Mouse (Mus musculus) E14TG2a.4 (cell line): ENCODE measurements around the gene Aldh5a1.
A peak's percentile ranks its signal among the peaks of the same experiment; 100 is the strongest.

ENCODE experiments used
- H3K27me3 ChIP-seq: 2 replicates; pipeline ENCODE4 v1.6.1; 2014; ENCODE audit warnings: low read length, control low read depth; ENCODE audit not compliant: insufficient read depth
- H3K36me3 ChIP-seq: 2 replicates; pipeline ENCODE4 v1.6.1; 2014; ENCODE audit warnings: low read length, control low read depth; ENCODE audit not compliant: insufficient read depth
- H3K4me1 ChIP-seq: replicated peaks from 2 replicates; pipeline ENCODE4 v1.6.1; 2014; ENCODE audit warnings: low read depth, low read length, control low read depth
- H3K4me3 ChIP-seq: replicated peaks from 2 replicates; pipeline ENCODE4 v1.5.1; 2014; ENCODE audit warnings: mild to moderate bottlenecking, low read length
- H3K9me3 ChIP-seq: 2 replicates; pipeline ENCODE4 v1.6.1; 2014; ENCODE audit warnings: low read length, control low read depth
- CTCF ChIP-seq: conservative IDR thresholded peaks from 2 replicates; pipeline ENCODE4 v1.5.1; 2014; ENCODE audit warnings: low read length
- NANOG ChIP-seq: IDR thresholded peaks from 2 replicates; pipeline ENCODE4 v1.6.1; 2014; ENCODE audit warnings: borderline replicate concordance, low read length, mixed read lengths
- POU5F1 ChIP-seq: IDR thresholded peaks from 2 replicates; pipeline ENCODE4 v1.6.1; 2014; ENCODE audit warnings: low read length, borderline replicate concordance

The Aldh5a1 gene

GRCm38 (mm10) chr13:24901916-24902315, 35.5 kb downstream of the Aldh5a1 start:
- TF ChIP-seq NANOG (peak; percentile 18; the same call in 1 of the 2 replicates), POU5F1 (no peak), CTCF (no peak)
- 0 out of 2 replicates have a peak, but pooled peaks cover 5% of the 10 kb centered on the region for H3K9me3 ChIP-seq
- H3K4me3 ChIP-seq = no peak overlapping the region

GRCm38 (mm10) chr13:24893880-24894279, 43.6 kb downstream of the Aldh5a1 start:
- no peaks in the 10 kb centered on the region for H3K36me3 ChIP-seq
- TF ChIP-seq POU5F1 (no peak), CTCF (no peak), NANOG (no peak)
- H3K27me3 ChIP-seq = no peaks in the 10 kb centered on the region
- no peaks in the 10 kb centered on the region for H3K4me1 ChIP-seq
- no peak overlapping the region for H3K4me3 ChIP-seq
- H3K9me3 ChIP-seq = peaks cover 3% of the 10 kb centered on the region; the same call in 1 of the 2 replicates

More at GRCm38 (mm10) chr13:24901916-24902315, 35.5 kb downstream of the Aldh5a1 start:
- Histone ChIP-seq H3K27me3 (0 out of 2 replicates have a peak, but pooled peaks cover 3% of the 10 kb centered on the region), H3K36me3 (no peaks in the 10 kb centered on the region), H3K4me1 (peaks cover 37% of the 10 kb centered on the region)

- Histone ChIP-seq H3K4me3 (no peak overlapping the region), H3K36me3 (no peaks in the 10 kb centered on the region), H3K9me3 (peaks cover 3% of the 10 kb centered on the region; the same call in 1 of the 2 replicates), H3K4me1 (no peaks in the 10 kb centered on the region), H3K27me3 (no peaks in the 10 kb centered on the region)
- no peak for TF ChIP-seq NANOG
Measured at GRCm38 (mm10) chr13:24892516-24892915, 44.9 kb downstream of the Aldh5a1 start.

GRCm38 (mm10) chr13:24889554-24889953, 47.9 kb downstream of the Aldh5a1 start:
- Histone ChIP-seq H3K4me3 (no peak overlapping the region), H3K4me1 (no peaks in the 10 kb centered on the region), H3K36me3 (no peaks in the 10 kb centered on the region), H3K9me3 (peaks cover 7% of the 10 kb centered on the region; the same call in 1 of the 2 replicates), H3K27me3 (no peaks in the 10 kb centered on the region)
- no peak for TF ChIP-seq CTCF
- no peak for TF ChIP-seq POU5F1
- no peak for TF ChIP-seq NANOG

GRCm38 (mm10) chr13:24882411-24882810, 55.0 kb downstream of the Aldh5a1 start:
- Histone ChIP-seq H3K9me3 (peaks cover 9% of the 10 kb centered on the region), H3K4me3 (no peak overlapping the region), H3K4me1 (no peaks in the 10 kb centered on the region; the same call in 1 of the 2 replicates), H3K36me3 (no peaks in the 10 kb centered on the region), H3K27me3 (no peaks in the 10 kb centered on the region)
- no peak for TF ChIP-seq CTCF
- TF ChIP-seq POU5F1 = no peak
- TF ChIP-seq NANOG = no peak

- no peaks in the 10 kb centered on the region; the same call in 1 of the 2 replicates for H3K4me1 ChIP-seq
- H3K27me3 ChIP-seq = no peaks in the 10 kb centered on the region
- TF ChIP-seq POU5F1 (no peak), NANOG (no peak), CTCF (no peak)
- no peaks in the 10 kb centered on the region for H3K36me3 ChIP-seq
- no peak overlapping the region for H3K4me3 ChIP-seq
- H3K9me3 ChIP-seq = peaks cover 9% of the 10 kb centered on the region
Measured at GRCm38 (mm10) chr13:24880704-24881103, 56.8 kb downstream of the Aldh5a1 start.

GRCm38 (mm10) chr13:24880208-24880607, 57.3 kb downstream of the Aldh5a1 start:
- Histone ChIP-seq H3K4me1 (no peaks in the 10 kb centered on the region; the same call in 1 of the 2 replicates), H3K4me3 (no peak overlapping the region), H3K9me3 (peaks cover 9% of the 10 kb centered on the region), H3K36me3 (no peaks in the 10 kb centered on the region), H3K27me3 (no peaks in the 10 kb centered on the region)
- no peak for TF ChIP-seq CTCF
- TF ChIP-seq POU5F1 = no peak
- no peak for TF ChIP-seq NANOG

GRCm38 (mm10) chr13:24879359-24880040, 58.0 kb downstream of the Aldh5a1 start:
- TF ChIP-seq POU5F1 = no peak
- Histone ChIP-seq H3K27me3 (no peaks in the 10 kb centered on the region), H3K36me3 (no peaks in the 10 kb centered on the region), H3K4me3 (no peak overlapping the region), H3K9me3 (peaks cover 5% of the 10 kb centered on the region), H3K4me1 (no peaks in the 10 kb centered on the region; the same call in 1 of the 2 replicates)

GRCm38 (mm10) chr13:24868233-24868632, 69.2 kb downstream of the Aldh5a1 start:
- no peaks in the 10 kb centered on the region for H3K9me3 ChIP-seq
- peaks cover 34% of the 10 kb centered on the region for H3K4me1 ChIP-seq
- H3K27me3 ChIP-seq = no peaks in the 10 kb centered on the region
- TF ChIP-seq NANOG (no peak), POU5F1 (no peak), CTCF (no peak)
- no peaks in the 10 kb centered on the region for H3K36me3 ChIP-seq
- H3K4me3 ChIP-seq = no peak overlapping the region
